Mouse (Mus musculus): ENCODE measurements around the gene Fbxw7.

- TF ChIP-seq CTCF (IDR thresholded peaks at IDR 0.05; ENCODE audit: borderline replicate concordance, extremely low read depth, insufficient read depth, insufficient read length) (no peak), POLR2A (IDR thresholded peaks at IDR 0.05; ENCODE audit: borderline replicate concordance, extremely low read depth, insufficient read depth, insufficient read length, poor library complexity, severe bottlenecking) (no peak)
Measured at GRCm38 (mm10) chr3:84890983-84891382, 75.9 kb downstream of the Fbxw7 start.
